Mouse (Mus musculus) MEL (cell line): Measurements from ENCODE around the gene Arhgap35.

ENCODE experiments used
- CTCF ChIP-seq, 3 experiments: IDR thresholded peaks in 2 of 3; conservative IDR thresholded peaks in 1 of 3; 2 replicates each; pipeline ENCODE4 v1.5.1; 2011 to 2012; ENCODE audit warnings: low read length in 3 of 3, low read depth in 2 of 3, mild to moderate bottlenecking in 2 of 3, improper control_type of control experiment in 1 of 3, inconsistent platforms in 1 of 3, mixed read lengths in 1 of 3, moderate library complexity in 1 of 3; ENCODE audit not compliant: control insufficient read depth in 1 of 3, insufficient read depth in 1 of 3, poor library complexity in 1 of 3, severe bottlenecking in 1 of 3
- ETS1 ChIP-seq: IDR thresholded peaks from 2 replicates; pipeline ENCODE4 v1.6.1; 2012; ENCODE audit warnings: low read depth, mild to moderate bottlenecking, inconsistent platforms, low read length, improper control_type of control experiment, moderate library complexity
- HCFC1 ChIP-seq: IDR thresholded peaks from 2 replicates; pipeline ENCODE4 v1.6.1; 2012; ENCODE audit warnings: low read depth, mild to moderate bottlenecking, inconsistent platforms, low read length, improper control_type of control experiment, moderate library complexity
- JUND ChIP-seq: IDR thresholded peaks from 2 replicates; pipeline ENCODE4 v1.6.1; 2011; ENCODE audit warnings: low read depth, mild to moderate bottlenecking, improper control_type of control experiment, low read length
- MAFK ChIP-seq: IDR thresholded peaks from 2 replicates; pipeline ENCODE4 v1.6.1; 2011; ENCODE audit warnings: low read depth, mild to moderate bottlenecking, low read length, improper control_type of control experiment, borderline replicate concordance
- MAX ChIP-seq: IDR thresholded peaks from 2 replicates; pipeline ENCODE4 v1.6.1; 2011; ENCODE audit warnings: low read length, improper control_type of control experiment
- MYC ChIP-seq: IDR thresholded peaks from 2 replicates; pipeline ENCODE4 v1.6.1; 2011; ENCODE audit warnings: low read depth, mild to moderate bottlenecking, low read length, improper control_type of control experiment, moderate library complexity
- NELFE ChIP-seq: IDR thresholded peaks from 2 replicates; pipeline ENCODE4 v1.6.1; 2011; ENCODE audit warnings: low read depth, low read length, improper control_type of control experiment
- POLR2A ChIP-seq, 2 experiments: IDR thresholded peaks; 2 replicates each; pipeline ENCODE4 v1.6.1; 2011 to 2012; ENCODE audit warnings: low read length in 2 of 2, mild to moderate bottlenecking in 2 of 2, control low read depth in 1 of 2, improper control_type of control experiment in 1 of 2, low read depth in 1 of 2, moderate library complexity in 1 of 2; ENCODE audit not compliant: control insufficient read depth in 1 of 2, insufficient read depth in 1 of 2, poor library complexity in 1 of 2
- POLR2AphosphoS5 ChIP-seq: IDR thresholded peaks from 2 replicates; pipeline ENCODE4 v1.6.1; 2012; ENCODE audit warnings: low read depth, borderline replicate concordance, mild to moderate bottlenecking, inconsistent platforms, low read length, moderate library complexity, mixed read lengths
- SIN3A ChIP-seq: IDR thresholded peaks from 2 replicates; pipeline ENCODE4 v1.6.1; 2012; ENCODE audit warnings: low read length, improper control_type of control experiment, inconsistent platforms
- USF1 ChIP-seq: IDR thresholded peaks from 2 replicates; pipeline ENCODE4 v1.6.1; 2014; ENCODE audit warnings: low read depth, mild to moderate bottlenecking, inconsistent platforms, low read length, improper control_type of control experiment, moderate library complexity
- USF2 ChIP-seq, 2 experiments: IDR thresholded peaks; 2 replicates each; pipeline ENCODE4 v1.6.1; 2011 to 2012; ENCODE audit warnings: improper control_type of control experiment in 2 of 2, low read length in 2 of 2, borderline replicate concordance in 1 of 2, inconsistent platforms in 1 of 2, low read depth in 1 of 2, mild to moderate bottlenecking in 1 of 2; ENCODE audit not compliant: insufficient read depth in 1 of 2

DNA sequence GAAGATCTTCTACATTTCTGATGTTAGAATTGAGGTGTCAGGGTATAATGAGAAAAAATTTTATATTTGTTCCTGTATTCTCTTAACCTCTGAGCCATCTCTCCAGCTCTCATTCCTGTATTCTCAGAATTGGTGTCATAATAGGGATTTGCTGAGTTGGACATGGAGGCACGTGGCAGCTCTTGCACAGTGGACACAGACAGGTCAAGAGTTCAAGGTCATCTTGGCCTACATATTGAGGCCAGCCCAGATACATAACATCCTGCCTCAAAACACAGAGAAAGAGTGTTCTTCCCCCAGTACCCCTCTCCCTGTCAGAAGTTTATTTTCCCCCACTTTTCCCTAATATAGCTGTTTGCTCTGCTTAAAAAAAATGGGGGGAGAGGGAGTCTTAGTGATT is 38.1 kb downstream of the Arhgap35 start:
- TF ChIP-seq CTCF (IDR thresholded peaks at IDR 0.05 in 2 of 3, conservative IDR thresholded peaks at IDR 0.05 in 1 of 3; ENCODE audit: control insufficient read depth in 1 of 3, insufficient read depth in 1 of 3, low read depth in 2 of 3, low read length in 3 of 3, poor library complexity in 1 of 3, severe bottlenecking in 1 of 3) (no peak), USF2 (IDR thresholded peaks at IDR 0.05; ENCODE audit: borderline replicate concordance in 1 of 2, insufficient read depth in 1 of 2, low read depth in 1 of 2, low read length in 2 of 2) (no peak), USF1 (no peak), POLR2A (IDR thresholded peaks at IDR 0.05; ENCODE audit: control insufficient read depth in 1 of 2, insufficient read depth in 1 of 2, low read depth in 1 of 2, low read length in 2 of 2, poor library complexity in 1 of 2) (no peak), SIN3A (no peak), MAFK (no peak), NELFE (no peak), ETS1 (no peak), HCFC1 (no peak), MAX (no peak), POLR2AphosphoS5 (no peak), MYC (no peak), JUND (no peak)
